Mouse (Mus musculus): Measurements from ENCODE around the gene Tmem184b. TPM values are rescaled to one million over a fixed set of nuclear protein-coding genes. Genes with fewer than 3 reads are reported as not detected.

The Tmem184b gene
- polyA plus RNA-seq, 1 experiment from 2014 or later = 35.0 TPM

DNA sequence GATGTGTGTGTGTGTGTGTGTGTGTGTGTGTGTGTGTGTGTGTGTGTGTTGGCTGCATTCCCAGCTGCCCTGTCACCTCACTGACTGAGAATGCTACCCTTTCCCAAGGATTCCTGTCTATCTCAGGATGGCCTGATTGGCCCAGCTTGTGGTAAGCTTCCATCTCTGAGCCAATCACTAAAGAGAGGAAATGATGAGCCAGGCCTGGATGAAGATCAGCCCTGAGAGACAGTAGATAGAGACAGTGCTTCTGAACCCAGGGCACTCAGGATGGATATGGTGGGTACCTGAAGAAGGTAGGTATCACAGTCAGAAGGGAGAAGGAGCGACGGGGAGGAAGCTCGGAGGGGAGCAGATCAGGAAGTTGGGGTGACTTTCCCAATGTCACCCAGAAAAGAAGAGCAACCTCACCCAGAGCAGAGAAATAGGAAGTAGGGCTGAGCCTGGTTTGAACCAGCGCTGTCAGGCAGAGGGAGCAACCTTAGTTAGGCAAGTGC is 5.8 kb upstream of the Tmem184b start:
- H3K9ac ChIP-seq (replicated peaks) = no peak overlapping the region
- H3K9me3 ChIP-seq = no peaks in the 10 kb centered on the region
- no peak for ATAC-seq
- no peaks in the 10 kb centered on the region for H3K36me3 ChIP-seq
- 93% methylated on average over 4 of the region's 4 CpGs for WGBS
- no peak overlapping the region for H3K27ac ChIP-seq
- no peak overlapping the region for H3K4me3 ChIP-seq (replicated peaks)
- H3K4me2 ChIP-seq (replicated peaks) = no peak overlapping the region
- H3K27me3 ChIP-seq = peaks cover 6% of the 10 kb centered on the region
- H3K4me1 ChIP-seq (replicated peaks) = no peaks in the 10 kb centered on the region

GRCm38 (mm10) chr15:79406564-79406963 is 3.2 kb upstream of the Tmem184b start:
- Histone ChIP-seq H3K4me2 (replicated peaks) (no peak overlapping the region), H3K4me1 (replicated peaks) (peaks cover 17% of the 10 kb centered on the region), H3K9me3 (no peaks in the 10 kb centered on the region), H3K36me3 (no peaks in the 10 kb centered on the region), H3K9ac (replicated peaks) (no peak overlapping the region), H3K27me3 (peaks cover 9% of the 10 kb centered on the region), H3K4me3 (replicated peaks) (no peak overlapping the region), H3K27ac (no peak overlapping the region)
- 84% methylated on average over 4 of the region's 4 CpGs for WGBS
- no peak for ATAC-seq

GRCm38 (mm10) chr15:79404277-79404676 is 908 bp upstream of the Tmem184b start:
- H3K4me1 ChIP-seq (replicated peaks) = peaks cover 40% of the 10 kb centered on the region
- H3K9ac ChIP-seq (replicated peaks) = no peak overlapping the region
- H3K36me3 ChIP-seq = no peaks in the 10 kb centered on the region
- H3K9me3 ChIP-seq = no peaks in the 10 kb centered on the region
- peaks cover 9% of the 10 kb centered on the region for H3K27me3 ChIP-seq
- H3K27ac ChIP-seq = no peak overlapping the region
- ATAC-seq = no peak
- 67% methylated on average over 1 of the region's 1 CpGs for WGBS
- no peak overlapping the region for H3K4me2 ChIP-seq (replicated peaks)
- H3K4me3 ChIP-seq (replicated peaks) = no peak overlapping the region

DNA sequence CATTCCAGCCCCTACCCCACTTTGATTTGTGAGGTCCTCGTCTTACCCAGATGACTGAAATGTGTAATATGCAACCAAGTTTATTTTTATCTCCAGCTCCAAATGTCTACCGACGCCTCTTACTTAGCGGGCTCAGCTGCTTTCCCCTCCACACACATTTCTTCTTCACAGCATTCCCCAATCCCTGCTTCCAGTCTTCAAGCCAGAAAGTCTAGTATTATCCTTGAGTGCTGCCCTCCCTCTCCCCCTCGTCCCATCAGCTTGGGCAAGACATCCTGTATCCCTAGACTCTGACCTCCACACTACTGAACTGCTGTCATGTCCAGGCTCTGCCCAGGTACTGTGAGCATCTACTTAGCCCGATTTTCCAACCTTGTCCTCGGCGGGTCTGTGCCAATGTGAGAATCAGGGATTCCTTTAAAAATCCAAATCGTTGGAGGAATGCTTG is 418 bp upstream of the Tmem184b start:
- 19% methylated on average over 9 of the region's 9 CpGs for WGBS
- Histone ChIP-seq H3K4me3 (replicated peaks) (peak overlapping the region; percentile 98), H3K36me3 (no peaks in the 10 kb centered on the region), H3K4me1 (replicated peaks) (peaks cover 40% of the 10 kb centered on the region), H3K4me2 (replicated peaks) (peak overlapping the region; percentile 92), H3K27me3 (peaks cover 9% of the 10 kb centered on the region), H3K9ac (replicated peaks) (peak overlapping the region; percentile 92), H3K27ac (no peak overlapping the region), H3K9me3 (no peaks in the 10 kb centered on the region)
- ATAC-seq = no peak

DNA sequence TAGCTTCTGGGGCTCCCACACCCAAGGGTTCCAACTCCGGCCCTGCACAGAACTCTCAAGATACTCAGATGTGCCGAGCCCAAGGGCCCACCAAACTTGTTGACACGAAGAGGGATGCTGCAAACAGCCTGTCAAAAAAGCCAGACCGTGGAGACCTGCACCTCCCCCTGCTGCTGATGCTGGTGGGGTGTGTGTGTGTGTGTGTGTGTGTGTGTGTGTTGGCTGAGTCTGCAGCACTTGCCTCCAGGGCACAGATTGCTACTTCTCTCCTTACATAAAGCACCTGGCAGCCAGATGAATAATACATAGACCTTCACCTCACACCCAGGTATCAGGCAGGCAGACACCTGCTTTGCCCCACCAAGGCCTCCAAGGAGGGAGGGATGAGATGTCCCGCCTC is 1.2 kb downstream of the Tmem184b start:
- peak; percentile 9; the same call in 1 of the 2 replicates for ATAC-seq
- H3K4me3 ChIP-seq (replicated peaks) = peak overlapping the region; percentile 98
- H3K4me2 ChIP-seq (replicated peaks) = peak overlapping the region; percentile 92
- H3K27ac ChIP-seq = no peak overlapping the region
- H3K9me3 ChIP-seq = no peaks in the 10 kb centered on the region
- WGBS = 23% methylated on average over 5 of the region's 5 CpGs
- no peaks in the 10 kb centered on the region for H3K36me3 ChIP-seq
- H3K4me1 ChIP-seq (replicated peaks) = peaks cover 40% of the 10 kb centered on the region
- peaks cover 9% of the 10 kb centered on the region for H3K27me3 ChIP-seq
- H3K9ac ChIP-seq (replicated peaks) = peak overlapping the region; percentile 92

GRCm38 (mm10) chr15:79400975-79401365 is 2.4 kb downstream of the Tmem184b start:
- Histone ChIP-seq H3K4me1 (replicated peaks) (peaks cover 40% of the 10 kb centered on the region), H3K27me3 (peaks cover 9% of the 10 kb centered on the region), H3K9ac (replicated peaks) (peak overlapping the region; percentile 49), H3K27ac (0 out of 2 replicates have a peak overlapping the region, but pooled peaks have one; percentile 19), H3K36me3 (peaks cover 9% of the 10 kb centered on the region; the same call in 1 of the 2 replicates), H3K4me2 (replicated peaks) (peak overlapping the region; percentile 92), H3K4me3 (replicated peaks) (peak overlapping the region; percentile 98; the same call in 1 of the 2 replicates), H3K9me3 (no peaks in the 10 kb centered on the region)
- 43% methylated on average over 7 of the region's 7 CpGs for WGBS
- no peak for ATAC-seq

DNA sequence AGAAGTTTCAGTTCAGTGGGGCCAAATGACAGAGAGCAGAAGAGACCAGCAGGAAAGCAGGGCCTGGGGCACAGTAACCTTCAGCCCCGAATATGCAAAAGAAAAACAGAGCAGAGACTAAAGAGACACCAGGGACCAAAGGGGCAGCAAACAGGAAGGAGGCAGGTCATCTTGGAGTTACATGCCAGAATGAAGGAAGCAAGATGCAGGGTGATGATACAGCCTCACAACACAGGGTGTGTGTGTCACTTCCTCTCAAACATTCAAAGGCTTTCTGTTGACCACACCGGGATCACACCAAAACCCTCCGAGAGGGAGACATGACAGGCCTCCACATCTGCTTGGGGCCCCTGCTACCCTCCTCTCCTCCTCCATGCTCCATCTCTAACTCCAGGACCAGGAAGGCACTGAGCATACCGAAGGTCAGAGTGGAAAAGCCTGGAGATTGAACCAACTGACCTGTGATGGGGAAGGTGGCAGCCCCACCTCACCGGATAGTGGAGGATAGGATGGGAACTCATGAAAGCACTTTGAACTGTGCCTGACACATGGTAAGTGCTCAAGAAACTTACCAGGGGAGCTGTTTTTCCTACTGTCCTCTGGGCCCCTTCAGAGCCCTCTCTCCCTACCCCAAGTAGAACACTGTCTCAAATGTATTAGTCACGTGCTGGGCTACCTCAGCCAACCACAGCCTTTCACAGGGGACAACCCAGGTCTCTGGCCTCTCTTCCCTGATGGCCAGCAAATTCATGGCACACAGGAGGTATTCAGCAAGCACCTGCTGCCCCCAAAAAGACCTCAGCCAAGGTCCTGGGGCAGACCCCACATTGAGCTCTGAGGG is 3.0 kb downstream of the Tmem184b start:
- H3K36me3 ChIP-seq = peaks cover 9% of the 10 kb centered on the region; the same call in 1 of the 2 replicates
- peak overlapping the region; percentile 92; the same call in 1 of the 2 replicates for H3K4me2 ChIP-seq (replicated peaks)
- peaks cover 9% of the 10 kb centered on the region for H3K27me3 ChIP-seq
- H3K27ac ChIP-seq = no peak overlapping the region
- no peak for ATAC-seq
- no peaks in the 10 kb centered on the region for H3K9me3 ChIP-seq
- WGBS = 84% methylated on average over 6 of the region's 6 CpGs
- peak overlapping the region; percentile 49 for H3K9ac ChIP-seq (replicated peaks)
- 0 out of 2 replicates have a peak overlapping the region, but pooled peaks have one; percentile 98 for H3K4me3 ChIP-seq (replicated peaks)
- peaks cover 40% of the 10 kb centered on the region for H3K4me1 ChIP-seq (replicated peaks)

DNA sequence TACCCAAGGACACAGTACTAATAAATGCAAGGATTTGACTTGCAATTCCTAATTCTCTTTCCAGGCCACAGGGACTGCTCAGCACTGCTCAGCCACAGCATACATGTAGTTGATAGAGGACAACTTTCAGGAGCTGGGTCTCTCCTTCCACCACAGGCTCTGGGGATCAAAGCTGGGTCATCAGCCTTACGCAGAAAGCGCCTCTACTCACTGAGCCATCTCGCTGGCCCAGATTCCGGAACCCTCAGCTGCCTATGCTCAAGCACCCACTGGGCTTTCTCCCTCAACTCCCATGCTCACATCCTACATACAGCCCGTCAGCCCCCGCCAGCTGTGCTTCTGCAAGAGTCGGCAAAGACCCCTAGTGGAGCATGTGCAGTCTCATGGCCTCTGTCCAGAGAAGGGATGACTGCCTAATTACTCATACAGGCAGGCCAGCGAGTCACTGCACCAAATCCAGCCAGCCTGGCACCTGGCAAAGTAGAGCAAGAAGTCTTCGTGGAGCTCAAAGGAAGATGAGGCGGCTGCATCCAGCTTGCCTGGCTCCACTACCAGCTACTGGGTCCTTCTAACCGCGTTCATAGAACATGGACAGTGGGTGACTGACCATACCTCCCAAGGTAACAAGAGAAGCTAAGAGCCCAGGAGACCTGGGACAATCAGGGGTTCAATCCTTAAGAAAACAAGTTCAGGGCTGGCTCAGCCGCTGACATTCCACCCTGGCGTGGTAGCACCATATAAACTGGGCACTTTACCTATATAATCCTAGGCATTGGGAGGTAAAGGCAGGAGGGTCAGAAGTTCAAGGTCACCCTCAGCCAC is 3.9 kb downstream of the Tmem184b start:
- no peak for ATAC-seq
- WGBS = 86% methylated on average over 14 of the region's 14 CpGs
- Histone ChIP-seq H3K4me2 (replicated peaks) (no peak overlapping the region), H3K4me3 (replicated peaks) (no peak overlapping the region), H3K9me3 (no peaks in the 10 kb centered on the region), H3K27me3 (peaks cover 6% of the 10 kb centered on the region), H3K4me1 (replicated peaks) (peaks cover 41% of the 10 kb centered on the region), H3K36me3 (peaks cover 9% of the 10 kb centered on the region; the same call in 1 of the 2 replicates), H3K27ac (no peak overlapping the region), H3K9ac (replicated peaks) (no peak overlapping the region)

DNA sequence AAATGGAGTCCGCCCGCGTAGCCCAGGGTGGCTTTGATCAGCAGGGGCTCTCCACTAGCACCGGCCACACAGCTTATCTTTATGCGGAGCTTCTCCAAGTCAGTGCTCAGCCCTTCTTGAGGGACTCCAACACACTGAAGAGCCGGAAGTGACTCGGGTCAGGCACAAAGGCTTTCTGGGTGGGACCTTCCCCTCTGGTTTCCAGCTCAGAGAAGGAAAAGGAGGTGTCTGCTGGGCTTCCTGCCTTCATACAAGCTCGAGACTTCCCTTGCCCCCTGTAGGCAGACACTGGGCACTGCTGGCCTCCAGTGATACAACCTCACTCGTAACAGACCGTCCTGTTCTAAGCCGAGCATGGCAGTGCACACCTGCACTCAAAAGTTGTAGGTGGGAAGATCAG is 6.6 kb downstream of the Tmem184b start:
- Histone ChIP-seq H3K4me3 (replicated peaks) (no peak overlapping the region), H3K36me3 (peaks cover 9% of the 10 kb centered on the region; the same call in 1 of the 2 replicates), H3K4me2 (replicated peaks) (no peak overlapping the region), H3K27me3 (no peaks in the 10 kb centered on the region), H3K4me1 (replicated peaks) (peaks cover 52% of the 10 kb centered on the region), H3K9ac (replicated peaks) (no peak overlapping the region), H3K27ac (no peak overlapping the region), H3K9me3 (no peaks in the 10 kb centered on the region)
- no peak for ATAC-seq
- whole genome bisulfite sequencing = 90% methylated on average over 11 of the region's 11 CpGs

DNA sequence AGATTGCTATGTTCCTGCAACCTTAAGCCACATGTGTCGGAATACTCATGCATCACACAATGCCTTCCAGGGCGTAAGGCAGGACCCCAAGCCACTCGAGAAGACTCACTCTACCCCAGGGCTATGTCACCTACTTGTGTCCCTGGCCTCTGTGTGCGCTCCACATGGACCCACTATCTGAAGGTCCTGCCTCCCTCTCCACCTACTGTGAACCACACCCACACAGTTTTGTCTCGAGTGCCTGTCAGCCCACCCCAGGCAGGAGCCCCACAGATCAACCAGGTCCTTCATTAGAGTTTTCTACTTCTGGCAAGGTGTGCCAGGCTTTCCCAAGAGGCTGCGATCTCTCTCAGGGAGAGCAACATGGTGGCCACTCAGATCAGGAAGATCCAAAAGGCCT is 8.1 kb downstream of the Tmem184b start:
- H3K4me1 ChIP-seq (replicated peaks) = peaks cover 42% of the 10 kb centered on the region
- no peaks in the 10 kb centered on the region for H3K27me3 ChIP-seq
- no peak for ATAC-seq
- no peak overlapping the region for H3K4me3 ChIP-seq (replicated peaks)
- no peak overlapping the region for H3K9ac ChIP-seq (replicated peaks)
- 0 out of 2 replicates have a peak overlapping the region, but pooled peaks have one; percentile 9 for H3K4me2 ChIP-seq (replicated peaks)
- no peak overlapping the region for H3K27ac ChIP-seq
- H3K9me3 ChIP-seq = no peaks in the 10 kb centered on the region
- H3K36me3 ChIP-seq = peaks cover 9% of the 10 kb centered on the region; the same call in 1 of the 2 replicates
- WGBS = 85% methylated on average over 6 of the region's 6 CpGs

GRCm38 (mm10) chr15:79394842-79395241 is 8.5 kb downstream of the Tmem184b start:
- no peaks in the 10 kb centered on the region for H3K27me3 ChIP-seq
- WGBS = 87% methylated on average over 4 of the region's 4 CpGs

More at GRCm38 (mm10) chr15:79394842-79395241, 8.5 kb downstream of the Tmem184b start:
- Histone ChIP-seq H3K27ac (no peak overlapping the region), H3K4me3 (replicated peaks) (no peak overlapping the region), H3K9me3 (no peaks in the 10 kb centered on the region), H3K9ac (replicated peaks) (no peak overlapping the region), H3K4me2 (replicated peaks) (no peak overlapping the region), H3K4me1 (replicated peaks) (peaks cover 38% of the 10 kb centered on the region), H3K36me3 (peaks cover 9% of the 10 kb centered on the region; the same call in 1 of the 2 replicates)
- ATAC-seq = no peak

Measured in midbrain, embryonic 13.5 days (tissue).